Mouse (Mus musculus): ENCODE data around the gene Gm9972. TPM values are rescaled to one million over a fixed set of nuclear protein-coding genes. Genes with fewer than 3 reads are reported as not detected.

The Gm9972 gene
- polyA plus RNA-seq (2015; fragmentation: Nextera tagmentation; extraction: Ambion mirVana) = not detected in 2 replicates

DNA sequence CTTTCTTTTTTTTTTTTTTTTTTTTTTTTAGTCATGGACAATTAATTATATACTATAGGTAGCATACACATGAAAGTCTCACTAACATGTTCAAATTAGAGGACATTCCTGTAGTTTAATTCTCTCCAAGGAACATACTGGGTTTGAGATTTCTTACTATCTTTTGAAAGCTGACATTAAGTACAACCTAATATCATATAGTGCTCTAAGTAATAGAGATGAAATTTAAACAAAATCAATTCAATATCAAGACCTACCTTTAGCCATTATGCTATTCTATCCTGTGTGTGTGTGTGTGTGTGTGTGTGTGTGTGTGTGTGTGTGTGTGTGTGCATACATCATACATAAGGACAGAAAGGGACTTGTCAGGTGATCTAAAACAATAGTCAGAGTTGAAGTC is at the start of gene Gm9972:
Gene Gm9972 (plus strand): TSS at position 301 of the 400 bp plus-strand sequence.
- Histone ChIP-seq H3K9ac (replicated peaks; ENCODE audit: low read depth) (no peak within 1 kb of the TSS), H3K4me1 (ENCODE audit: insufficient read depth, low read depth, low read length) (no peaks in the 10 kb centered on the region), H3K27ac (ENCODE audit: low read length) (no peak within 1 kb of the TSS), H3K4me3 (ENCODE audit: low read depth, low read length) (no peak within 1 kb of the TSS), H3K4me2 (replicated peaks; ENCODE audit: low read depth, low read length) (no peak within 1 kb of the TSS), H3K36me3 (ENCODE audit: insufficient read depth, low read length) (no peaks in the 10 kb centered on the region), H3K27me3 (replicated peaks; ENCODE audit: insufficient read depth, low read length) (no peaks in the 10 kb centered on the region), H3K9me3 (ENCODE audit: low read length) (no peaks in the 10 kb centered on the region)
- DNase-seq (ENCODE audit: low spot score) (no peak), ATAC-seq (no peak)
- no peak for TF ChIP-seq CTCF (IDR thresholded peaks at IDR 0.05)
- no peak for TF ChIP-seq EP300 (IDR thresholded peaks at IDR 0.05)

DNA sequence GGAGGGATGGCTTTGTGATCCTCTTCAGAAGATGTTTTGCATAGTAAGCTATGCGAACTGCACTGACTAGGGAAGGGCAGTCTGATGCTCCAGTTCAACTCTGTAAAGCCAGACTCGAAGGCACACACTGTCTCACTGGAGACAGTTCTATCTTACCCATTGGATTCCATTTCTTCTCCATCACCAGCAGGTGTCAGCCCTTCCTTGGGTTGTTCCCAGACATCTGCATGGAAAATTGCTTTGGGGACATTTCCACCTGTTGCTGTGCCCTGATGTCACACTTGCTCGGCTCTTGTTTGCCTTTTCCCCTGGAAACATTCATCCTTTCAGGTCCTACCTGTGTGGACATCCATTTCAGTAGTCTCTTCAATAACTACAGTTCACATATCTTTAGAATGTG is 36.4 kb upstream of the Gm9972 start:
- no peak for DNase-seq (ENCODE audit: low spot score)

DNA sequence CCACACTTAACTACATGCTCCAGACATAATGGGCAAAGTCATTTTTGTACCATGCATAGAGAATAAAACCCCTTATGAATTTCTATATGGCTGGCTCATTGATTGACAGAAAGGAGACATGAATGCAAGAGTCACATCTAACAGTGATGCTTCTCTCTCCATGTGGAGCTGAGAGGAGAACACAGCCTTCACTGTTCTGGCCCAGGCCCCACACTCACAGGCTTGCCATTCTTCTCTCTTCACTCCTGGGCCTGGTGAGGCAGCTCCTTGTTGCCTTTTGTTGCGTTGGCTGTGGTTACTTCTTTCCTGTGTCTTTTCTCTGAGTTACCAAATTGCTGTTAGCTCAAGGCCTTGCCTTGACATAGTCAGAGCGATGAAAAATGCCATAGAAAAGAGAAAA is 23.6 kb upstream of the Gm9972 start:
- no peak for ATAC-seq
- 66% methylated on average over 2 of the region's 2 CpGs for WGBS

More for the DNA sequence above, 36.4 kb upstream of the Gm9972 start:
- Histone ChIP-seq H3K4me2 (replicated peaks; ENCODE audit: low read depth, low read length) (no peak overlapping the region), H3K4me3 (ENCODE audit: low read depth, low read length) (no peak overlapping the region), H3K9me3 (ENCODE audit: low read length) (no peaks in the 10 kb centered on the region), H3K9ac (replicated peaks; ENCODE audit: low read depth) (no peak overlapping the region), H3K4me1 (ENCODE audit: insufficient read depth, low read depth, low read length) (no peaks in the 10 kb centered on the region), H3K36me3 (ENCODE audit: insufficient read depth, low read length) (no peaks in the 10 kb centered on the region), H3K27ac (ENCODE audit: low read length) (no peak overlapping the region), H3K27me3 (replicated peaks; ENCODE audit: insufficient read depth, low read length) (no peaks in the 10 kb centered on the region)
- no peak for ATAC-seq
- TF ChIP-seq EP300 (IDR thresholded peaks at IDR 0.05) = no peak
- peak; percentile 58 for TF ChIP-seq CTCF (IDR thresholded peaks at IDR 0.05)
- WGBS = 40% methylated on average over 3 of the region's 3 CpGs

DNA sequence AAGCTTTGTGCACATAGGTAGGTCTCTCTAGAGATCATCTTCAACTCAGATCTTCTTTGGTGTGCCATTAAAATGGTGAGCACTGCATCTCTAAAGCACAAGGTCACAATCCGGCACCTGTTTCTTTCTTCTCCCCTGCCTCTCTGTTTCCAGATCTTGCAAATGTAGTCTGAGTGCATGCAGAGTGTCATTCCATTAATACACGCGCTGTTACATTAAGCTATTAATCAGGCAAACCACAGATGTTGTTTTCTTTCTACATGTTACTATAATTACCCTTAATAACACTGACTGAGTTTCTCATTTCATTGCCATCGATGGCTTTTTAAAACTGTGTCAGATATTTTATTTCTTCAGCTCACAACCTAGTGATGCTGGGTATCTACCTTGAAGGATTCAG is 22.6 kb upstream of the Gm9972 start:
- Histone ChIP-seq H3K4me3 (ENCODE audit: low read depth, low read length) (no peak overlapping the region), H3K9ac (replicated peaks; ENCODE audit: low read depth) (no peak overlapping the region), H3K4me2 (replicated peaks; ENCODE audit: low read depth, low read length) (no peak overlapping the region), H3K36me3 (ENCODE audit: insufficient read depth, low read length) (no peaks in the 10 kb centered on the region), H3K27me3 (replicated peaks; ENCODE audit: insufficient read depth, low read length) (no peaks in the 10 kb centered on the region), H3K27ac (ENCODE audit: low read length) (no peak overlapping the region), H3K4me1 (ENCODE audit: insufficient read depth, low read depth, low read length) (no peaks in the 10 kb centered on the region), H3K9me3 (ENCODE audit: low read length) (no peaks in the 10 kb centered on the region)
- no peak for DNase-seq (ENCODE audit: low spot score)
- ATAC-seq = no peak
- 85% methylated on average over 4 of the region's 4 CpGs for WGBS
- TF ChIP-seq EP300 (IDR thresholded peaks at IDR 0.05) (no peak), CTCF (IDR thresholded peaks at IDR 0.05) (no peak)

More for the DNA sequence above, 23.6 kb upstream of the Gm9972 start:
- H3K4me3 ChIP-seq (ENCODE audit: low read depth, low read length) = no peak overlapping the region
- no peak overlapping the region for H3K27ac ChIP-seq (ENCODE audit: low read length)
- H3K36me3 ChIP-seq (ENCODE audit: insufficient read depth, low read length) = no peaks in the 10 kb centered on the region
- TF ChIP-seq CTCF (IDR thresholded peaks at IDR 0.05) (no peak), EP300 (IDR thresholded peaks at IDR 0.05) (no peak)
- DNase-seq (ENCODE audit: low spot score) = no peak
- no peak overlapping the region for H3K9ac ChIP-seq (replicated peaks; ENCODE audit: low read depth)
- H3K9me3 ChIP-seq (ENCODE audit: low read length) = no peaks in the 10 kb centered on the region
- H3K4me1 ChIP-seq (ENCODE audit: insufficient read depth, low read depth, low read length) = no peaks in the 10 kb centered on the region
- no peak overlapping the region for H3K4me2 ChIP-seq (replicated peaks; ENCODE audit: low read depth, low read length)
- no peaks in the 10 kb centered on the region for H3K27me3 ChIP-seq (replicated peaks; ENCODE audit: insufficient read depth, low read length)

DNA sequence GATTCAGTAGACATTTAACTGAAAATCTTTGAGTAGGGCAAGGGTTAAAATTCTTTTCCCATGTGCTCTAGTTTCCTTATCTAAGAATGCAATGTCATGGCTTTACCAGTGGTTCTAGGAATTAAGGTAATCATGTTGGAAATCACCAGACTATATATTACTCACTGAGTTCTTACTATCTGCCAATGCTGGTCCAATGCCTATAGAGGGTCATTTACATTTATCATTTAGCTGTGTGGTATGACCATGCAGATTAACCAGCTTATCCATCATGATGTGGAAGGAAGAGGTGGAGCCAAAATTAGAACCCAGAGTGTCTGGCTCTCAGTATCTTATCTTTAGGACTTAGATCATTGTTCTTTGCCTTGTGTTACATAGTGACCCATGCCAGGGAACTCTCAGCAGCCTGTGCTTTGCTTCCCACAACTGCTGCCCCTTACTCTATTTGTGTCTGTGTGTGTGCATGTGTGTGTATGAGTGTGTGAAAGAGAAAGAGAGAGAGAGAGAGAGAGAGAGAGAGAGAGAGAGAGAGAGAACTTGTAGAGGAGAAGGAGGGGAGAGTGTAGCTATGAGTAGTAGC is 12.3 kb upstream of the Gm9972 start:
- ATAC-seq (no peak), DNase-seq (ENCODE audit: low spot score) (no peak)
- TF ChIP-seq EP300 (IDR thresholded peaks at IDR 0.05) (no peak), CTCF (IDR thresholded peaks at IDR 0.05) (no peak)
- Histone ChIP-seq H3K4me1 (ENCODE audit: insufficient read depth, low read depth, low read length) (no peaks in the 10 kb centered on the region), H3K4me2 (replicated peaks; ENCODE audit: low read depth, low read length) (no peak overlapping the region), H3K27me3 (replicated peaks; ENCODE audit: insufficient read depth, low read length) (no peaks in the 10 kb centered on the region), H3K27ac (ENCODE audit: low read length) (no peak overlapping the region), H3K36me3 (ENCODE audit: insufficient read depth, low read length) (no peaks in the 10 kb centered on the region), H3K9ac (replicated peaks; ENCODE audit: low read depth) (no peak overlapping the region), H3K9me3 (ENCODE audit: low read length) (no peaks in the 10 kb centered on the region), H3K4me3 (ENCODE audit: low read depth, low read length) (no peak overlapping the region)

DNA sequence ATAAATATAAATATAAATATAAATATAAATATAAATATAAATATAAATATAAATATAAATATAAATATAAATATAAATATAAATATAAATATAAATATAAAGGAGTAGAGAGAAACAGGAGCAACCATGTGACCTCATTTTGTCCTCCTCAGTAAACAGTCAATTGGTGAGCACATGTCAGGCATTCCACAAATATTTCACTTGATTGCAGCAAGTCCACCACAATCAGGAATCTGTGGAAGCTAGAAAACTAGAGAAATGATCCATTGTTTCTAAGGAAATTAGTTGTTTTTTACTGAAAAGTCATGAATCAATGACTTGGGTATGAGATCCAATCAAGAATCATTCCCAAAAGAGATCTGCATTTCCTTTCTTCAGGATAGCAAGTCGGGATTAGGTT is 5.7 kb upstream of the Gm9972 start:
- H3K4me3 ChIP-seq (ENCODE audit: low read depth, low read length) = no peak overlapping the region
- DNase-seq (ENCODE audit: low spot score) (no peak), ATAC-seq (no peak)
- WGBS = 71% methylated on average over 1 of the region's 1 CpGs
- H3K9ac ChIP-seq (replicated peaks; ENCODE audit: low read depth) = no peak overlapping the region
- no peak overlapping the region for H3K27ac ChIP-seq (ENCODE audit: low read length)
- H3K9me3 ChIP-seq (ENCODE audit: low read length) = no peaks in the 10 kb centered on the region
- H3K4me2 ChIP-seq (replicated peaks; ENCODE audit: low read depth, low read length) = no peak overlapping the region
- H3K27me3 ChIP-seq (replicated peaks; ENCODE audit: insufficient read depth, low read length) = no peaks in the 10 kb centered on the region
- no peak for TF ChIP-seq EP300 (IDR thresholded peaks at IDR 0.05)
- no peak for TF ChIP-seq CTCF (IDR thresholded peaks at IDR 0.05)
- no peaks in the 10 kb centered on the region for H3K4me1 ChIP-seq (ENCODE audit: insufficient read depth, low read depth, low read length)
- no peaks in the 10 kb centered on the region for H3K36me3 ChIP-seq (ENCODE audit: insufficient read depth, low read length)

DNA sequence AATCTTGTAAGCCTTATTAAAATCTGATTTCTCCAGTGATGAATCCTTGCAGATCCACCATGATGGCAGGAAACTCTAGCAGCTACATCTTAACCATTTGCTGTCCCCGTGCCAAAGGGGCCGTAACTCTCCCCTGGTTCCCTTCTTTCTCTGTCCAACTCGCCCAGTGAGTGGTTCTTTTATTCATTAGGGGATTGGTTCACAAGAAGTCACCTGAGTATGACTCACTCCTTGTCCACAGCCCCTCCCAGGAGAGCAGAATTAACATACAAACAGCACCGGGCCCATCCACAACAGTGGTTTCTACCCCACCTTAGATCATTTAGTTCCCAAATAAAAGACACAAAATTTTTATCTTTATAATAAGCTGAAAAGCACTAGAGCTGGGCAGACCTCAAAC is 3.4 kb upstream of the Gm9972 start:
- Histone ChIP-seq H3K4me1 (ENCODE audit: insufficient read depth, low read depth, low read length) (no peaks in the 10 kb centered on the region), H3K27me3 (replicated peaks; ENCODE audit: insufficient read depth, low read length) (no peaks in the 10 kb centered on the region), H3K27ac (ENCODE audit: low read length) (no peak overlapping the region), H3K9ac (replicated peaks; ENCODE audit: low read depth) (no peak overlapping the region), H3K4me3 (ENCODE audit: low read depth, low read length) (no peak overlapping the region), H3K36me3 (ENCODE audit: insufficient read depth, low read length) (no peaks in the 10 kb centered on the region), H3K9me3 (ENCODE audit: low read length) (no peaks in the 10 kb centered on the region), H3K4me2 (replicated peaks; ENCODE audit: low read depth, low read length) (no peak overlapping the region)
- no peak for DNase-seq (ENCODE audit: low spot score)
- no peak for TF ChIP-seq CTCF (IDR thresholded peaks at IDR 0.05)
- TF ChIP-seq EP300 (IDR thresholded peaks at IDR 0.05) = no peak
- WGBS = 74% methylated on average over 4 of the region's 4 CpGs
- ATAC-seq = no peak

Data from lung, postnatal 0 days (tissue).